Mouse (Mus musculus): Measurements from ENCODE around the gene Kif22.

The Kif22 gene

GRCm38 (mm10) chr7:126984667-126985444, 57.4 kb downstream of the Kif22 start:
- no peak for DNase-seq (ENCODE audit: low spot score)

- no peak for DNase-seq (ENCODE audit: low spot score)
Observed at GRCm38 (mm10) chr7:126983113-126983512, 59.2 kb downstream of the Kif22 start.

GRCm38 (mm10) chr7:126982054-126982453, 60.2 kb downstream of the Kif22 start:
- no peak for DNase-seq (ENCODE audit: low spot score)

- DNase-seq (ENCODE audit: low spot score), result no peak
Observed at GRCm38 (mm10) chr7:126981601-126982000, 60.7 kb downstream of the Kif22 start.

- DNase-seq (ENCODE audit: low spot score), result no peak
Observed at GRCm38 (mm10) chr7:126978841-126979240, 63.4 kb downstream of the Kif22 start.

Data from ovary, postnatal 14 days (tissue).